Mouse (Mus musculus): ENCODE measurements around the gene Plscr5.

DNA sequence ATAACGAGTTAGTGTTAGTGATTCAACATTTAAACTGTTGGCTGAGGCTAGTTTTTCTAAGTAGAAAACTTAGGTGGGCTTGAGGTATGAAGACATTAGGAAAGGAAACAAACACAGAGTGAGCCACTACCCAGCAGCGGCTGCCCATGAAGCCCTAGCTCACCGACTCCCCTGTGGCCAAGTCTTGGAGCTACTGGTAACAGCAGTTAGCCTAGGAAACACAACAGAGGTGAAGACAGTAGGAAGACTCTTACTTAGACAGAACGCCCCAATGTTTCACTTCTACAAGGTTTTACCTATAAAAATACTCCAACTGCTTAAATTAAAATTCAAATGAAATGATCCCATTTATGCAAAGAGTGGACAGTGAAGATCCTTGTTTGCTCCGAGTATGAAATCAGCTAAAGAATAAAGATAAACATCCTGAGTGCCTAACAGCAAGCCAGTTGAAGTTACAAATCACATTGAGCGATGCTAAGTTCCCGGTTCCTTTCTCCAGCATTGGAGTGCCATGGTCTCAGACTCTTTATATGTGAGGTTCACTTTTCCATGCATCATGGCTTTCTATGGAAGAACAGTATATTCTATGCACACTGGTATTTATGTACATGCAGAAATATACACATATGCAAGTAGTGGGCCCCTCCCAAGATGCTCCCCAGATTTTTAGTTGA is 56.2 kb downstream of the Plscr5 start:
- no peak for TF ChIP-seq CTCF (IDR thresholded peaks at IDR 0.05; ENCODE audit: control insufficient read depth, insufficient read depth, insufficient read length)
- no peak for TF ChIP-seq USF1 (IDR thresholded peaks at IDR 0.05; ENCODE audit: low read depth)
- no peak for TF ChIP-seq FOSL1 (IDR thresholded peaks at IDR 0.05; ENCODE audit: insufficient read depth, low read length, poor library complexity, severe bottlenecking)

Data from C2C12 (cell line).